Mouse (Mus musculus) kidney, adult 11 months (tissue): ENCODE data around the gene Plekhh3.
A peak's percentile ranks its signal among the peaks of the same experiment; 100 is the strongest.

Experiments used
- DNase-seq: peaks from one replicate; pipeline ENCODE4 v3.0.0; 2022

Plekhh3 gene

GRCm38 (mm10) chr11:101186526-101187247 lies 15.5 kb upstream of the Plekhh3 start:
- no peak for DNase-seq

DNA sequence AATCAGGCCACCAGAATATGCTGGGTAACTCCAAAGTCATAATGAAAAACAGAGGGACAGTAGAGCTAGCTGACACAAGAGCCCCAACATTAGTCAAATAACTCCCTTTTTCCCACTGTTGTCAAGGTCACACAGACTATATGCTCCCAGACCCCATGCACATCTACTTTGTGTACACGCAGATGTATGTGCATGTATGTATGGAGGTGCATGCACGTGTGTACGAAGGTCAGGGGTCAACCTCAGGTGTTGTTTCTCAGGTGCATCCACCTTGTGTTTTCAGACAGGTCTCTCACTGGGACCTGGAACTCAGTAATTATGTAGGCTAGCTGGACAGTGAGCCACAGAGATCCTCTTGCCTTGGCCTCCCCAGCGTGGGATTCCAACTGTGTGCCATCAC lies 14.3 kb upstream of the Plekhh3 start:
- DNase-seq, result no peak

DNA sequence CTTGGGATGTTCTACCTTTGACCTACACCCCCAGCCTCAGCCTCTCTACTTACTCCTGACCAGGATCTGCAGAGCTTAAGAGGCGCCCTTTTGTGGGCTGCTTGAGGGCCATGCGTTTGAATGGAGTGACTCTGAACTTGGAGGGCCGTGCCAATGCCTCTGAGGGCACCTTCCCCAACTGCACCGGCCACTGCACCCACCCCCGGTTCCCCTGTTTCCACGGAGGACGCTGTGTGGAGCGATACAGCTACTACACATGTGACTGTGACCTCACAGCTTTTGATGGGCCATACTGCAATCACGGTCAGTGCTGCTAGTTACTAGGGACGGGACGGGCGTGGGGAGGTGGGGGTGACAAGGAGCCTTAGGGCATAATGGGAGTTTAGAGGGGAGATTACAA lies 13.8 kb upstream of the Plekhh3 start:
- no peak for DNase-seq

- DNase-seq, result no peak
Measured at GRCm38 (mm10) chr11:101182771-101183517, 11.8 kb upstream of the Plekhh3 start.

DNA sequence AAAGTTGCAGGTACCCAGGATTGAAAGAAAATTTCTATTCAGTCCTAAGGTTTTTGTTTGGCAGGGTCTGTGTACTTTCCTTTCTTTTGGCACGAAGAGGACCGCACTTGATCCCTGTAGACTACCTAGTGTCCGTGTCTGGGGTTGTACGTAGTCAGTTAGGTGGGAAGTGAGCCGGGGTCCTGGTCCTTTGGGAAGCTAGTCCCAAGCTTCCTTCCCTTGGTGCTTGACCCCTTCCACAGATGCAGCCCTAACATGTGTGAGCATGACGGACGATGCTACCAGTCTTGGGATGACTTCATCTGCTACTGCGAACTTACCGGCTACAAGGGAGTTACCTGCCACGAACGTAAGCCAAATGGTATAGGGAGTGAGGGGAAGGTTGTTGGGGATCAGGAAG lies 10.8 kb upstream of the Plekhh3 start:
- no peak for DNase-seq

DNA sequence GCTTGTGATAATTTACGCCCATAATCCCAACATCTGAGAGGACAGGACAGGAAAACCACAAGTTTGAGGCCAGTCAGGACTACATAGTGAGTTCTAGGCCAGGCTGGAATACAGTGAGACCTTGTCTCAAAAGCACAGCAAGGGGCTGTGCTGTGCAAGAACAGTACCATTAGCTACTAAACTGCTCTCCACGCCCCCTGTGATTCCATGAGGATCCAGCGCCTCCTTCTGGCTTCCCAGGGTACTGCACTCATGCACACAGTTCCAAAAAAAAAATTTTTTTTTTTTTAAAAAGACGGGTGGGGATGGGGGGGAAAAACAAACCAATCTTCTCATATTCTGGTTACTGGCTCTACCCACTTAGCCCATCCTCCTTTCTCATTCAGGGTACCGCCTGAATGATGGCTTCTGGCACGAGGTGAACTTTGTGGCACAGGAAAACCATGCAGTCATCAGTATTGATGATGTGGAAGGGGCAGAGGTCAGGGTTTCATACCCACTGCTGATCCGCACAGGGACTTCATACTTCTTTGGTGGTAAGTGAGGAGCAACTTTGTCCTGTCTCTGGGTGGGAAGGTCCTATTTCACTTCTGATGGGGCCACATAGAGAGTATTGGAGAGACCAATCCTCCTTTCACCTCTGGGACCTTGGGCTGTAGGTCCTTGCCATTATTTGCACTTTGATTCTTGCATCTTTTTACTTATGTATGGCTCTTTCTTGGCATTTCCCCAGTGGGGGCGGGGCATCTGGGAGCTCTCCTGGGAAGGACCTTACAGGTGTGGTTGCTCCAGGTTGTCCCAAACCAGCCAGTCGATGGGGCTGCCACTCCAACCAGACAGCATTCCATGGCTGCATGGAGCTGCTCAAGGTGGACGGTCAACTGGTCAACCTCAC lies 9.9 kb upstream of the Plekhh3 start:
- no peak for DNase-seq

GRCm38 (mm10) chr11:101180261-101180660 lies 9.1 kb upstream of the Plekhh3 start:
- DNase-seq, result no peak

DNA sequence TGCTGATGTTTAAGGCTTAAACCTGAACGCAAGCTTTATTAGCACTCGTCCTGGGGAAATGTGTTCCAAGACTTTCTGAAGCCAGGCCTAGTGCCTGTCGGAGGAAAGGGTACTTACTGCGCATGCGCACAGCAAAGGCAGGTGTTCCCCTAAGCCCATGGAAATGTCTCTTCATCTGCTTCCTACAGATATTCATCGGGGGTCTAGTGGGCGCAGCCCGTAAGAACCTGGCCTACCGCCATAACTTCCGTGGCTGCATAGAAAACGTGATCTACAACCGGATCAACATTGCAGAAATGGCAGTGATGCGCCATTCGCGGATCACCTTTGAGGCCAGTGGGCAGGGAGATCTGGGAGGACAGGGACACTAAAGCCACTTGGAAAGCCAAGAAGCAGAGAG lies 8.2 kb upstream of the Plekhh3 start:
- no peak for DNase-seq

- no peak for DNase-seq
Measured at GRCm38 (mm10) chr11:101178061-101179058, 7.2 kb upstream of the Plekhh3 start.

- no peak for DNase-seq
Measured at GRCm38 (mm10) chr11:101176933-101177773, 6.0 kb upstream of the Plekhh3 start.

GRCm38 (mm10) chr11:101176117-101176691 lies 5.1 kb upstream of the Plekhh3 start:
- no peak for DNase-seq

GRCm38 (mm10) chr11:101175636-101176116 lies 4.5 kb upstream of the Plekhh3 start:
- DNase-seq, result no peak

GRCm38 (mm10) chr11:101174851-101175628 lies 3.9 kb upstream of the Plekhh3 start, which contains the start of gene Ccr10:
Gene Ccr10, minus strand, starts transcription at chr11:101175443.
- DNase-seq, result no peak

- DNase-seq, result no peak
Measured at GRCm38 (mm10) chr11:101174389-101174745, 3.2 kb upstream of the Plekhh3 start.

DNA sequence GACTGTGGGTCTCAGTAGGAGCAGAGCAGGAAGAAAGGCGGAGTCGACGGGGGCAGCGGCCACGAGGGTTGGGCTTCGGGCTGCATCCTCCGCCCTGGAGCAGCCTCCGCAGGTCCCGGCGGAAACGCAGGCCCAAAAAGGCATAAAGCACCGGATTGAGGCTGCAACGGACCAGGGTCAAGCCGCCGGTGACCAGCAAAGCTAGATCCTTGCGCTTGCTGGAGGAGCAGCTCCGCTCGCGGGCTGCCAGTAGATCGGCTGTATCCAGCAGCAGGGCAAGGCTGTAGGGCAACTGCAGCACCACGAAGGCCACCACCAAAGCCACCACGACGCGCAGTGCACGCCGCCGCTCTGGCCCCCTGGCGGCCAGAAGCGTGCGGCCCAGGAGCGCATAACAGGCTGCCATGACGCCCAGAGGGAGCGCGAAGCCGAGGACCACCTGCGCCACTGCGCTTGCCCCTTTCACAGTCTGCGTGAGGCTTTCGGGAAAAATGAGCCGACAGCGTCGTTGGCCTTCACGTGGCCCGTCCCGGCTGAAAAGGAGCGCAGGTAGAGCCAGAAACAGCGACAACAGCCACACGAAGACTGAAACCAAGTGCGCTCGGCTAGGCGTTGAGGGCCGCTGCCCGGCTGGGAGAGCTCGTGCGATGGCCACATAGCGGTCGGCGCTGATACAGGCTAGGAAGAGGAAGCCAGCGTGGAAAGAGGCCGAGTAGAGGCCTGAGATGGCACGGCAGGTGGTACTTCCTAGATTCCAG lies 2.7 kb upstream of the Plekhh3 start:
- DNase-seq, result peak; percentile 79

- DNase-seq, result peak; percentile 84
Measured at GRCm38 (mm10) chr11:101173112-101173511, 2.0 kb upstream of the Plekhh3 start.

- no peak for DNase-seq
Measured at GRCm38 (mm10) chr11:101172434-101172815, 1.3 kb upstream of the Plekhh3 start.

DNA sequence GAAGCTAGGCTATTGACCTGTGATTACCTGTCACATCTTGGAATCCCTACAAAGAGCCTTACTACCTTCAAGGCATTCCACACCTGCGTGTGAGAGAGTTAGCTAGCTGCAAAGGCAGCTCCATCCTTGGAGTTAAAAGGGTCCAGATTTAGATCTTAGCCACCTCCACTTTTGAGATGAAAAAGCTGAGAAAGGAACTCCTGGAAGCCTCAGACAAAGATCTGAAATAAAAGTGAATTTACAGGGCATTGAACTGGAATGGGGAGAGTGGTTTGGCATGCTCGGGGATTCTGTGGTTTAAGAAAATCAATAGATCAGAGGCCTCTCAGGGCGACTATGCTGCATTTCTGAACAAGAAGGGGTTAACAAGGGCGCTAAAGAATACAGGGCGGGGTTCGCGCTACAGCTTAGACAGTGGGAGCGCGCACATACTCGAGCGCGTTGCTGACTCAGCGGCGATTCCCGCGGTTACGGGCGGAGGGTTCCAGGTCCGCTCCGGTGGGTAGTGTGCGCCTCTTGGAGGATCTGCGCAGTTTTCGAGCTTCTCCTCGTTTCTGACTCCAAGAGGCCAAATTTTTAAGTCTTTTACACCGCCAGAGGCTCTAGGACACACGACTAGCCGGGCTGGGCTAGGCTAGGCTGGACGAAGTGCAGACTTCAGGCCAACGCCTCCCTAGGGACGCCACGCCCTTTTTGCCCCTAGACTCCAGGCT lies 726 bp upstream of the Plekhh3 start:
- peak; percentile 66 for DNase-seq
